ENCODE assay signal across 32 mouse cellular contexts in the genomic region with DNA sequence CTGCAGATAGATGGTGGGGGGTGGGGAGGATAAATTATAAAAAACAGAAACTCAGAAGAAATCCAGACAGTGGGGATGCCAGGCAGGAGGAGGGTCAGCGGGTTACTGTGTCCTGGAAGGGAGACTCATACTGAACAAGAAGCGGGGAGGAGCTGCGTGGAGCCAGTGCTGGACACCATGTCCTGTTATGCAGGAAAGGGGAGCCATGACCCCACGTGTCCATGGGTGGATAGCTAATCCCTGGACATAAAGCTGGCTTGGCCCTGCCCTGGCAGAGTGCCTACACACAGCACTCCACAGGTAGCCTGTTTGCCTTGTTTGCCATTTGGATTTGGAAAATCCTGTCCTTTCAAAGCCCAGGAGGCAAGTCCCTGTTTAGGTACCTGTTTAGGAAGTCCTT. TPM values are rescaled to one million over a fixed set of nuclear protein-coding genes. Genes with fewer than 3 reads are reported as not detected.
DNase-seq lines count a peak whose midpoint lies in the region; ATAC-seq lines count a peak whose summit lies in the region.
"Had no signal": no experiment of that assay in that cellular context is flagged by ENCODE, and none has a peak within 500 bp of the region (broad histone marks: within the 10 kb centered on the region; RNA-seq: fewer than 3 reads in every experiment).

No protein-coding gene starts in this region.

- no peak overlapping the region for H3K4me3 ChIP-seq in embryonic facial prominence, embryonic 15.5 days (replicated peaks)
- no peak overlapping the region for H3K4me3 ChIP-seq in embryonic facial prominence, embryonic 10.5 days
- H3K4me3 ChIP-seq in midbrain, embryonic 10.5 days: no peak overlapping the region
- no peak overlapping the region for H3K4me3 ChIP-seq in midbrain, embryonic 13.5 days (replicated peaks)
- no peak overlapping the region for H3K4me3 ChIP-seq in brown adipose tissue, adult 24 weeks (ENCODE audit: insufficient read depth, low read depth, low read length)
- H3K4me3 ChIP-seq: embryonic facial prominence, embryonic 12.5 days; erythroblast, embryonic 14.5 days; forebrain, embryonic 10.5 days; forebrain, embryonic 12.5 days had no signal

- WGBS in embryonic facial prominence, embryonic 15.5 days: 76% methylated on average over 4 of the region's 4 CpGs
- 79% methylated on average over 4 of the region's 4 CpGs for WGBS in embryonic facial prominence, embryonic 10.5 days
- WGBS in midbrain, embryonic 10.5 days: 67% methylated on average over 4 of the region's 4 CpGs
- WGBS in midbrain, embryonic 13.5 days: 69% methylated on average over 4 of the region's 4 CpGs

- no peak overlapping the region for H3K4me2 ChIP-seq in embryonic facial prominence, embryonic 15.5 days (replicated peaks)
- H3K4me2 ChIP-seq in midbrain, embryonic 13.5 days (replicated peaks): no peak overlapping the region
- H3K4me2 ChIP-seq: embryonic facial prominence, embryonic 12.5 days; forebrain, embryonic 12.5 days had no signal

- H3K9ac ChIP-seq in embryonic facial prominence, embryonic 15.5 days: no peak overlapping the region
- no peak overlapping the region for H3K9ac ChIP-seq in midbrain, embryonic 13.5 days (replicated peaks)
- H3K9ac ChIP-seq: embryonic facial prominence, embryonic 12.5 days; forebrain, embryonic 12.5 days had no signal

- no peak overlapping the region for H3K27ac ChIP-seq in embryonic facial prominence, embryonic 15.5 days (replicated peaks)
- H3K27ac ChIP-seq in embryonic facial prominence, embryonic 10.5 days (replicated peaks): no peak overlapping the region
- H3K27ac ChIP-seq in midbrain, embryonic 10.5 days (replicated peaks): 0 out of 2 replicates have a peak overlapping the region, but pooled peaks have one; percentile 24
- H3K27ac ChIP-seq in midbrain, embryonic 13.5 days: no peak overlapping the region
- 0 out of 2 replicates have a peak overlapping the region, but pooled peaks have one; percentile 10 for H3K27ac ChIP-seq in brown adipose tissue, adult 24 weeks (replicated peaks; ENCODE audit: low read depth, low read length)
- H3K27ac ChIP-seq: embryonic facial prominence, embryonic 12.5 days; forebrain, embryonic 12.5 days had no signal

- no peak for DNase-seq in embryonic facial prominence, embryonic 10.5 days (ENCODE audit: low spot score)
- DNase-seq in kidney, postnatal 10 days: peak; percentile 15
- DNase-seq in kidney, adult 11 months: no peak
- no peak for DNase-seq in midbrain, embryonic 10.5 days (ENCODE audit: low spot score)
- DNase-seq in layer of hippocampus, adult 18-20 months (ENCODE audit: low spot score in 2 of 2): no peak
- DNase-seq: adrenal gland, adult 8-10 months; B cell, adult 2 months; cerebellum, adult 11 months; cerebellum, adult 18-20 months; cerebellum, adult 8-10 months; cerebellum, adult 9-11 months; cerebellum, postnatal 14 days; cerebellum, postnatal 36 days had no signal

- ATAC-seq in embryonic facial prominence, embryonic 15.5 days (ENCODE audit: insufficient number of reproducible peaks, low FRiP score, low TSS enrichment, low read depth): 0 out of 2 replicates have a peak, but pooled peaks have one; percentile 22
- no peak for ATAC-seq in midbrain, embryonic 13.5 days
- ATAC-seq: activated CD4-positive, CD25-positive, alpha-beta regulatory T cell, adult 4 months; CD4-positive, CD25-positive, alpha-beta regulatory T cell, adult 4 months; forebrain, embryonic 14.5 days; forebrain, embryonic 16.5 days; Patski had no signal

- H3K9me3 ChIP-seq in embryonic facial prominence, embryonic 15.5 days (replicated peaks): no peaks in the 10 kb centered on the region
- H3K9me3 ChIP-seq in embryonic facial prominence, embryonic 10.5 days: no peaks in the 10 kb centered on the region
- no peaks in the 10 kb centered on the region for H3K9me3 ChIP-seq in midbrain, embryonic 10.5 days (replicated peaks)
- no peaks in the 10 kb centered on the region for H3K9me3 ChIP-seq in midbrain, embryonic 13.5 days
- H3K9me3 ChIP-seq: embryonic facial prominence, embryonic 12.5 days; forebrain, embryonic 10.5 days; forebrain, embryonic 12.5 days; G1E had no signal

- no peaks in the 10 kb centered on the region for H3K36me3 ChIP-seq in embryonic facial prominence, embryonic 15.5 days
- H3K36me3 ChIP-seq in embryonic facial prominence, embryonic 10.5 days (replicated peaks): no peaks in the 10 kb centered on the region
- H3K36me3 ChIP-seq in midbrain, embryonic 10.5 days: no peaks in the 10 kb centered on the region
- H3K36me3 ChIP-seq in midbrain, embryonic 13.5 days: no peaks in the 10 kb centered on the region
- H3K36me3 ChIP-seq: embryonic facial prominence, embryonic 12.5 days; forebrain, embryonic 10.5 days; forebrain, embryonic 12.5 days; G1E had no signal

- H3K27me3 ChIP-seq in embryonic facial prominence, embryonic 15.5 days: peaks cover 8% of the 10 kb centered on the region; the same call in 1 of the 2 replicates
- peaks cover 14% of the 10 kb centered on the region for H3K27me3 ChIP-seq in embryonic facial prominence, embryonic 10.5 days (replicated peaks; ENCODE audit: low read depth, poor library complexity, severe bottlenecking)
- no peaks in the 10 kb centered on the region for H3K27me3 ChIP-seq in midbrain, embryonic 10.5 days (ENCODE audit: low read depth, poor library complexity, severe bottlenecking)
- H3K27me3 ChIP-seq in midbrain, embryonic 13.5 days: no peaks in the 10 kb centered on the region
- H3K27me3 ChIP-seq: embryonic facial prominence, embryonic 12.5 days; Patski had no signal

- H3K4me1 ChIP-seq in embryonic facial prominence, embryonic 15.5 days: peaks cover 40% of the 10 kb centered on the region
- peaks cover 56% of the 10 kb centered on the region for H3K4me1 ChIP-seq in embryonic facial prominence, embryonic 10.5 days
- H3K4me1 ChIP-seq in midbrain, embryonic 10.5 days: peaks cover 36% of the 10 kb centered on the region
- H3K4me1 ChIP-seq in midbrain, embryonic 13.5 days (replicated peaks): peaks cover 37% of the 10 kb centered on the region
- peaks cover 11% of the 10 kb centered on the region for H3K4me1 ChIP-seq in brown adipose tissue, adult 24 weeks (ENCODE audit: control insufficient read depth, insufficient read depth, insufficient read length, low read length)

RNA-seq across cellular contexts. Expression of a gene that starts 4.6 kb away (rescaled TPM):
- polyA plus RNA-seq in embryonic facial prominence, embryonic 15.5 days (2015; fragmentation: Nextera tagmentation; extraction: Ambion mirVana): not detected in 2 replicates
- polyA plus RNA-seq in embryonic facial prominence, embryonic 10.5 days (2016; fragmentation: Nextera tagmentation; extraction: Ambion mirVana): not detected in 2 replicates
- not detected in 2 replicates for polyA plus RNA-seq in midbrain, embryonic 10.5 days (2016; fragmentation: Nextera tagmentation; extraction: Ambion mirVana)
- not detected in 2 replicates for polyA plus RNA-seq in midbrain, embryonic 13.5 days (2015; fragmentation: Nextera tagmentation; extraction: Ambion mirVana)
- polyA plus RNA-seq in brown adipose tissue, adult 24 weeks (2012; ENCODE audit: insufficient read depth, insufficient read length, missing spikeins): not detected in 2 replicates
- not detected for total RNA-seq in layer of hippocampus, adult 18-20 months (2021)
- total RNA-seq: adrenal gland, adult 18-20 months; adrenal gland, adult 8-10 months; adrenal gland, postnatal 14 days; adrenal gland, postnatal 36 days; CH12.LX; common myeloid progenitor, adult 5-6 weeks; G1E had no signal
- polyA plus RNA-seq: activated CD4-positive, CD25-positive, alpha-beta regulatory T cell, adult 4 months; CD4-positive, CD25-positive, alpha-beta regulatory T cell, adult 4 months; embryonic facial prominence, embryonic 12.5 days; embryonic facial prominence, embryonic 14.5 days; erythroblast, embryonic 14.5 days; forebrain, embryonic 10.5 days; forebrain, embryonic 12.5 days; forebrain, embryonic 14.5 days; forebrain, embryonic 16.5 days; G1E; Patski had no signal

RNA-seq across cellular contexts. Expression of a gene that starts 10.8 kb away (rescaled TPM):
- 145 and 158 TPM in 2 replicates for polyA plus RNA-seq in embryonic facial prominence, embryonic 15.5 days (2015; fragmentation: Nextera tagmentation; extraction: Ambion mirVana)
- 273 and 281 TPM in 2 replicates for polyA plus RNA-seq in embryonic facial prominence, embryonic 10.5 days (2016; fragmentation: Nextera tagmentation; extraction: Ambion mirVana)
- polyA plus RNA-seq in midbrain, embryonic 10.5 days (2016; fragmentation: Nextera tagmentation; extraction: Ambion mirVana): 244 and 271 TPM in 2 replicates
- 159 and 165 TPM in 2 replicates for polyA plus RNA-seq in midbrain, embryonic 13.5 days (2015; fragmentation: Nextera tagmentation; extraction: Ambion mirVana)
- 18.8 and 20.6 TPM in 2 replicates for polyA plus RNA-seq in brown adipose tissue, adult 24 weeks (2012; ENCODE audit: insufficient read depth, insufficient read length, missing spikeins)
- 10 to 100 TPM; 31.0 to 34.0 TPM for total RNA-seq in layer of hippocampus, adult 18-20 months (2021)

RNA-seq across cellular contexts. Expression of a gene that starts 31.5 kb away (rescaled TPM):
- polyA plus RNA-seq in embryonic facial prominence, embryonic 15.5 days (2015; fragmentation: Nextera tagmentation; extraction: Ambion mirVana): 133 and 142 TPM in 2 replicates
- polyA plus RNA-seq in embryonic facial prominence, embryonic 10.5 days (2016; fragmentation: Nextera tagmentation; extraction: Ambion mirVana): 83.2 and 85.8 TPM in 2 replicates
- 86.7 and 96.9 TPM in 2 replicates for polyA plus RNA-seq in midbrain, embryonic 10.5 days (2016; fragmentation: Nextera tagmentation; extraction: Ambion mirVana)
- polyA plus RNA-seq in midbrain, embryonic 13.5 days (2015; fragmentation: Nextera tagmentation; extraction: Ambion mirVana): 79.1 and 82.7 TPM in 2 replicates
- 45.9 and 48.0 TPM in 2 replicates for polyA plus RNA-seq in brown adipose tissue, adult 24 weeks (2012; ENCODE audit: insufficient read depth, insufficient read length, missing spikeins)
- 10 to 100 TPM; 46.2 to 50.4 TPM for total RNA-seq in layer of hippocampus, adult 18-20 months (2021)

Comparison
In these comparisons a context has a peak if more than half of its experiments do, and no peak if none do; other contexts are left out.
1. H3K27ac ChIP-seq: peak in midbrain, embryonic 10.5 days (single experiment) and brown adipose tissue, adult 24 weeks (single experiment); none in embryonic facial prominence, embryonic 15.5 days (single experiment), embryonic facial prominence, embryonic 10.5 days (single experiment) and midbrain, embryonic 13.5 days (single experiment).